Mouse (Mus musculus) megakaryocyte, embryonic 14.5 days (primary cell): ENCODE results near the gene Smyd5. TPM values are rescaled to one million over a fixed set of nuclear protein-coding genes. Genes with fewer than 3 reads are reported as not detected.

Experiments used
- H3K27me3 ChIP-seq: replicated peaks from 2 replicates; pipeline ENCODE3; 2012; ENCODE audit warnings: inconsistent platforms
- H3K36me3 ChIP-seq: replicated peaks from 2 replicates; pipeline ENCODE3; 2012; ENCODE audit warnings: low read length, inconsistent platforms, mixed read lengths
- H3K4me1 ChIP-seq: 2 replicates; pipeline ENCODE4 v1.6.1; 2012; ENCODE audit warnings: inconsistent platforms
- H3K4me3 ChIP-seq: replicated peaks from 2 replicates; pipeline ENCODE3; 2012; ENCODE audit warnings: moderate library complexity, mild to moderate bottlenecking, inconsistent platforms
- H3K9me3 ChIP-seq: 2 replicates; pipeline ENCODE4 v1.6.1; 2012; ENCODE audit warnings: inconsistent platforms
- FLI1 ChIP-seq: IDR thresholded peaks from 2 replicates; pipeline ENCODE4 v1.6.1; 2012; ENCODE audit warnings: low read length, inconsistent platforms, mixed read lengths
- GATA1 ChIP-seq: IDR thresholded peaks from 3 replicates; pipeline ENCODE4 v1.6.1; 2012; ENCODE audit warnings: mixed read lengths, low read length, inconsistent platforms, borderline replicate concordance
- polyA plus RNA-seq: library from polyadenylated mRNA; stranded (reverse); fragments of >175 nt; gene quantifications from 2 replicates; pipeline ENCODE4 v1.2.3, GENCODE M21; 2012; ENCODE audit warnings: low replicate concordance; ENCODE audit not compliant: insufficient read depth

Smyd5 gene
- polyA plus RNA-seq, 1 experiment: 6.2 TPM

DNA sequence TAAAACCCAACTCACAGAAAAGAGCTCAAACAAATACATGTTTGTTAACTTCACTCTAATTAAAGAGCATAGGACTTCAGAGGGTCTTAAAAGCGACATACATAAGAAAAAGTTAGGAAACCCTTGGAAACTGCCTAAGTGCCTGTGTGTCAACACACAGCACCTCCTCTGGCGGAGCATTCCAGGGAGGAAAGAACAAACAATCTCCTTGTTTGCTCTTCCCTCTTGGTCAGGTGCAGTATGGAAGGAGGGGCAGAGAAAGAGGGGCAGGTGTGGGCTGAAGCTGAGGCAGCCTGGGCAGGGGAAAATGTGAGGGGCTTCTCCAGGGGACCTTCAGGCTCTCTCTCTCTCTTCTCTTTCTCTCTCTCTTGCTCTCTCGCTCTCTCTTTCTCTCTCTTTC is 16.0 kb upstream of the Smyd5 start:
- H3K4me3 ChIP-seq: no peak overlapping the region
- TF ChIP-seq FLI1 (no peak), GATA1 (no peak)
- no peaks in the 10 kb centered on the region for H3K9me3 ChIP-seq
- no peaks in the 10 kb centered on the region for H3K36me3 ChIP-seq
- H3K4me1 ChIP-seq: peaks cover 2% of the 10 kb centered on the region
- peaks cover 55% of the 10 kb centered on the region for H3K27me3 ChIP-seq

DNA sequence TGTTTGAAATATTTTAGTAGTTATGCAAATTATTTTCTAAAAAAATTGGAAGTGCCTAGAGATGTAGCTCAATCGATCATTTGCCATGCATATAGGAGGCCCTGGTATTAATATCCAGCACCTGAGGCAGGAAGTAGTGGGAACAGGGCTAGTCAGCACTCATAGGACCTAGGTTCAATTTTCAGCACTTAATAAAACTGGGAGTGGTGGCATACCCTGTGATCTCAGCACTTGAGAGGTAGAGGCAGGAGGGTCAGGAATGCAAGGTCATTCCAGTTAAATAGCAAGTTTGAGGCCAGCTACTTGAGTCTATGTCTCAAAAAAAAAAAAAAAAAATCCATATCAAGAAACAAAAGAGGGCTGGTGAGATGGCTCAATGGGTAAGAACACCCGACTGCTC is 12.6 kb upstream of the Smyd5 start:
- Histone ChIP-seq H3K9me3 (no peaks in the 10 kb centered on the region), H3K27me3 (peaks cover 72% of the 10 kb centered on the region), H3K4me3 (no peak overlapping the region), H3K4me1 (no peaks in the 10 kb centered on the region; the same call in 1 of the 2 replicates), H3K36me3 (no peaks in the 10 kb centered on the region)
- TF ChIP-seq FLI1 (no peak), GATA1 (no peak)

DNA sequence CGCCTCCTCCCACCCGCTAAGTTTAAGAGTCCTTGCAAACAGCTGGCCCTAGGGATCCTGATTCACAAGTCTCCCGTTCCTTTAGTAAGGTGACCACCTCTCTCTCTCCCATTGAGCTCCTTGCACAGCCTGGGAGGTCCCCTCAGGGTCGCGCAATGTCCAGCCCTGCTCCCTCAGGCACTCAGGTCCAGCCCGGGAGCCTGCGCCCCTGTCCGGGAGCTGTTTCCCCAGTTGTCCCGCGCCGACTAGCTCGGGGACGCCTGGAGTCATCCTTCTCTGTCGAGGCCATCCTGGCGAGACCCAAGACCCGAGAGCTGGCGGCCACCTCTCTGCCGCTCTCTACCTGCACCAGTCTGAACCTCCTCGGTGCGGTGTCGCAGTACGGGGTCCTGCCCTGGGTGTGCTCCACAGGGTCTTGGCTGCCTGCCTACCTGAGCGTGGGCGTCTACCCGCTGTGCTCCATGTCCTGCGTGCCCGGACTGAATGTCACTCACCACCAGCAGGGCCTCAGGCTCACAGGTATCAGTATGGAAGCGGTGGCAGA is 7.9 kb upstream of the Smyd5 start, which contains the start of gene Noto:
Gene Noto, plus strand, starts transcription at position 51 of the 544 bp plus-strand sequence.
- no peaks in the 10 kb centered on the region for H3K36me3 ChIP-seq
- H3K27me3 ChIP-seq: peaks cover 69% of the 10 kb centered on the region
- H3K4me3 ChIP-seq: no peak within 1 kb of the TSS
- no peaks in the 10 kb centered on the region for H3K9me3 ChIP-seq
- TF ChIP-seq FLI1: no peak
- no peak for TF ChIP-seq GATA1
- no peaks in the 10 kb centered on the region; the same call in 1 of the 2 replicates for H3K4me1 ChIP-seq

DNA sequence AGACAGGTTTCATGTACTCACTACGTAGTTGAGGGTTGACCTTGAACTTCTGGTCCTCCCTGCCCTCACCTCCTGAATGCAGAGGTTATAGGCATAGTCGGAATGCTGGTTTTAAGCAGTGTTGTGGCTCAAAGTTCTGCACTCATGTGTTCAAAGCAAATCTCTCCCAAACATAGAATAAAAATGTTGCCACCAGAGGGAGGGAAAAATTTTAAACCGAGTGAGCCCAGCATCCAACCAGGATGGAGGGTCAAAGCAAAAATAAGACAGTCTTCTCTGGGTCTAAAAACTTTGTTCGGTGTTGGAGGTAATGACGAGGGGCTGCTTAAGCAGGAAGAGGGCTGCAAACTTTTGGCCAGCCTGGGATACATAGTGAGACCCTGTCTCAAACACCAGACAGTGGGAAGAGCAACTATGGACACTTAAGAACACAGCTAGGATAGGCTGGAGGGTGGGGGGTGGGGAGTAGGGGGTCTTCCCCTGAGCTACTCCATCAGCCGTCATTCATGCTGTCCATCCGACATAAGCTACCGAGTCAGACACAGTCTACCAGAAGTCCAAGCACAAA is 431 bp upstream of the Smyd5 start:
- Histone ChIP-seq H3K4me1 (peaks cover 31% of the 10 kb centered on the region), H3K27me3 (peaks cover 24% of the 10 kb centered on the region), H3K36me3 (no peaks in the 10 kb centered on the region), H3K4me3 (peak overlapping the region; percentile 92), H3K9me3 (no peaks in the 10 kb centered on the region)
- TF ChIP-seq FLI1 (no peak), GATA1 (no peak)

DNA sequence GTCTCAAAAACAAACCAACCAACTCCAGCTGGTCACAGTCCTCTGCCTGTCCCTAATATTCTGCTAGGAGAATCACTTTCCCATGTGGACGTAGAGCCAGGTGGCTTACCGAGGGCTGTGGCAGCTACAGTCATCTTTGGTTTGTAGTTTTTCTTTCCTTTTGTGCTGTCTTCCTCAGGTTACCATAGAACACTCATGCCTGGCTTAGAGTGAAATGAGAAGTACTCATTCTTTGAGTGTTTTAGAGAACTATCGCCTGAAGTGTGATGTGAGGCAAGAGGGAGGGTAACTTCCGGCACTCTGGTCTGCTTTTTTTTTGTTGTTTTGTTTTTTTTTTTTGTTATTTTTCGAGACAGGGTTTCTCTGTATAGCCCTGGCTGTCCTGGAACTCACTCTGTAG is 2.1 kb downstream of the Smyd5 start:
- TF ChIP-seq FLI1 (no peak), GATA1 (no peak)
- Histone ChIP-seq H3K27me3 (peaks cover 11% of the 10 kb centered on the region), H3K9me3 (0 out of 2 replicates have a peak, but pooled peaks cover 3% of the 10 kb centered on the region), H3K36me3 (peaks cover 10% of the 10 kb centered on the region), H3K4me3 (no peak overlapping the region), H3K4me1 (peaks cover 41% of the 10 kb centered on the region)

DNA sequence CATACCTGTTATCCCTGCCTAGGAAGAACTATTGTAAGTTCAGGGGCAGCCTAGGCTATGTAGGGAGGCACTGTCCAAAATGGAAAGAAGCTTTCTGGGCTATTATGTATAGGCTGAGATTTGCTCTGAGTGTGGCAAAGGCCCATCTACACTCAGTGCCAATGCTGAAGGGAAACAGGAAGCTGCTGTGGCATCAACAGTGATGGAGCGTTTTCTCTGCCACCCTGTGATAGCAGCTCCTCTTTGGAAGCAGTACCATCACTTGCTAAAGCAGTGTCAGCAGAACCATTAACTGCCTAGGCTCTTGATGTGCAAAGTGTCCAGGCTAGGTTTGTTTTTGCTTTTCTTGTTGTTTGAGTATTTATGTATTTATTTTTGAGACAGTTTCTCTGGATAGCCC is 4.4 kb downstream of the Smyd5 start:
- no peak for TF ChIP-seq GATA1
- TF ChIP-seq FLI1: no peak
- H3K36me3 ChIP-seq: peaks cover 34% of the 10 kb centered on the region

DNA sequence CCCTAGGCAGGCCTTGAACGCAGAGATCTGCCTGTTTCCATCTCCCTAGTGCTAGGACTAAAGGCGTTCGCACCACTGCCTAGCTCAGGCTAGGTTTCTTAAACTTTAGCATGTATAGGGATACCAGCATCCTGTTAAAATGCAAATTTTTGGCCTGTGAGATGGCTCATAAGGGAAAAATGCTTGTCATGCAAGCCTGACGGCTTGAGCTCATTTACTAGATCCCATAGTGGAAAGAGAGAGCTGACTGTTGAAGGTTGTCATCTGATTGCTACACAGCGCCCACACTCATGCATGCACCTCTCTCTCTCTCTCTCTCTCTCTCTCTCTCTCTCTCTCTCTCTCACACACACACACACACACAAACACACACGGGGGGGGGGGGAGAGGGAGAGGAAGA is 4.8 kb downstream of the Smyd5 start:
- peaks cover 38% of the 10 kb centered on the region for H3K36me3 ChIP-seq
- H3K4me1 ChIP-seq: peaks cover 38% of the 10 kb centered on the region
- H3K27me3 ChIP-seq: peaks cover 6% of the 10 kb centered on the region
- no peak overlapping the region for H3K4me3 ChIP-seq
- 0 out of 2 replicates have a peak, but pooled peaks cover 8% of the 10 kb centered on the region for H3K9me3 ChIP-seq
- TF ChIP-seq GATA1: no peak
- no peak for TF ChIP-seq FLI1

More for the DNA sequence above, 4.4 kb downstream of the Smyd5 start:
- peaks cover 6% of the 10 kb centered on the region for H3K27me3 ChIP-seq
- H3K4me1 ChIP-seq: peaks cover 41% of the 10 kb centered on the region
- 0 out of 2 replicates have a peak, but pooled peaks cover 8% of the 10 kb centered on the region for H3K9me3 ChIP-seq
- H3K4me3 ChIP-seq: no peak overlapping the region

DNA sequence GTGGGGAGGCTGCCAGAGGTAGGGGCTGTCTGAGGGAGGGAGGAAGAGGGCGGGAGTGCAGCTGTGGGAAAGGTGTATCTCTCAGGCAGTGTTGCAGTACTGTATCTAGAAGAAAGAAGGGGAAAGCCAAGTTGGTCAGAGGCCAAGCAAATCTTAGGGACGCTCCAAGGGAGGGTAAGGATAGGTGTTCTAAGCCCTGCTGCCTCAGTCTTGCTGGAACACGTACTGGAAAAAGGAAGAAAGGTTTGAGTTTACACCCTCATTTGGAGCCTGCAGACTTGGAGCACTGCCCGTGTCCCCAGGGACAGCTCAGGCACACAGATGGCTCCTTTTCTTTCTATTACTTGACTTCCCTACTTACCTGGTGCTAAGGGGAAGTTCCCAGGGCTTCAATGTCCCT is 9.4 kb downstream of the Smyd5 start:
- peaks cover 6% of the 10 kb centered on the region for H3K27me3 ChIP-seq
- H3K4me1 ChIP-seq: peaks cover 38% of the 10 kb centered on the region
- H3K36me3 ChIP-seq: peaks cover 73% of the 10 kb centered on the region
- no peak overlapping the region for H3K4me3 ChIP-seq
- TF ChIP-seq GATA1 (no peak), FLI1 (no peak)
- 0 out of 2 replicates have a peak, but pooled peaks cover 8% of the 10 kb centered on the region for H3K9me3 ChIP-seq

DNA sequence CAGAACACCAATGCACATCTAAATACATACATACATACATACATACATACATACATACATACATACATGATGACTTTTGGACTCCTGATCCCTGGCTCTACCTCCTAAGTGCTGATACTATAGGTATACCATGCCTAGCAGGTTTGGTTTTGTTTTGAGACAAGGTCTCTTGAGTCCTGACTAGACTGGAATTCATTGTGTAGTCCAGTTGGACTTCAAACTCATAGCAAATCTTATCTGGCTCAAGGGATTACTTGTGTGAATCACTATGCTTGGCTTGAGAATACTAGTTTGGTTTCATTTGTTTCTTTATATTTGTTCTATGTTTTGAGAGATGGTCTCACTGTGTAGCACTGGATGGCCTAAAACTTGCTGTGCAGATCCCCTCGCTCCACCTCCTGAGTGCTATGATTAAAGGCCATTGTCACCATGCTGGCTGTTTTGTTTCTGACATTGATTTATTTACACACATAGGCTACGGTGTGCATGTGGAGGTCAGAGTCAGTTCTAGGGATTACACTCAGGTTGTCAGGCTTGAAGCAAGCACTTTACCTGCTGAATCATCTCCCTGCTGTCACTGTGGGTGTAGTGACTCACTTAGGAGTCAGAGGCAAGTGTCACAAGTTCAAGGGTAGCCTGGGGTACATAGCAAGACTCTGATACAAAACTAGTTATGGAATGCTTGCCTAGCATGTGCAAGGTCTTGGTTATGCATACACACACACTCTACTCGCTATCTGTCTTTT is 11.9 kb downstream of the Smyd5 start:
- H3K9me3 ChIP-seq: 0 out of 2 replicates have a peak, but pooled peaks cover 6% of the 10 kb centered on the region
- H3K4me1 ChIP-seq: peaks cover 31% of the 10 kb centered on the region
- TF ChIP-seq FLI1 (no peak), GATA1 (no peak)
- no peak overlapping the region for H3K4me3 ChIP-seq
- H3K36me3 ChIP-seq: peaks cover 90% of the 10 kb centered on the region
- H3K27me3 ChIP-seq: peaks cover 1% of the 10 kb centered on the region
